Mouse (Mus musculus) lung, postnatal 10 days (tissue): ENCODE measurements around the gene Atp5mpl.
A peak's percentile ranks its signal among the peaks of the same experiment; 100 is the strongest.
"Not testable (repeated sequence)": the region's sequence is repeated elsewhere in the genome, so short reads cannot be mapped to it uniquely, and the experiment has no call there.

Experiments
- DNase-seq: peaks from one replicate; pipeline ENCODE4 v3.0.0; 2021

Gene Atp5mpl

GRCm38 (mm10) chr12:111945765-111946655, 20.8 kb downstream of the Atp5mpl start:
- peak; percentile 42 for DNase-seq

DNA sequence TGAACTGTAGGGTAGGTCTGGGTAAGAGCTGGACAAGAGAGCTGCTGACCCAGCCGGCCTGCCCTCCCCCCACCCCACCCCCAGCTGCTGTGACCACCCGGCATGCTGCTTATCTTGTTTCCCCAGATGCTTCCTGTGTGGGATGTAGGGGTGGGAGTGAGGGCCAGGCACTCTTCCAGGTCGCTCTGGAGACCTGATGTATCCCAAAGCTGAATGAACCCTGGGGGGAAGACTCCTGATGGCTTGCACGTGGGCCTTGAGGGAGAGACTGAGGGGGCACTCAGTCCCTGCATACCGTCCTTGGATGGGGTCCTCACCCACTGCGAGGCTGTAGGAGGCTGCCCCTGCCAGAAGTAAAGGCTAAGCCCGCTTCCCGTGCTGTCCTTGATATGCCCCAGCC, 21.7 kb downstream of the Atp5mpl start:
- peak; percentile 82 for DNase-seq

DNA sequence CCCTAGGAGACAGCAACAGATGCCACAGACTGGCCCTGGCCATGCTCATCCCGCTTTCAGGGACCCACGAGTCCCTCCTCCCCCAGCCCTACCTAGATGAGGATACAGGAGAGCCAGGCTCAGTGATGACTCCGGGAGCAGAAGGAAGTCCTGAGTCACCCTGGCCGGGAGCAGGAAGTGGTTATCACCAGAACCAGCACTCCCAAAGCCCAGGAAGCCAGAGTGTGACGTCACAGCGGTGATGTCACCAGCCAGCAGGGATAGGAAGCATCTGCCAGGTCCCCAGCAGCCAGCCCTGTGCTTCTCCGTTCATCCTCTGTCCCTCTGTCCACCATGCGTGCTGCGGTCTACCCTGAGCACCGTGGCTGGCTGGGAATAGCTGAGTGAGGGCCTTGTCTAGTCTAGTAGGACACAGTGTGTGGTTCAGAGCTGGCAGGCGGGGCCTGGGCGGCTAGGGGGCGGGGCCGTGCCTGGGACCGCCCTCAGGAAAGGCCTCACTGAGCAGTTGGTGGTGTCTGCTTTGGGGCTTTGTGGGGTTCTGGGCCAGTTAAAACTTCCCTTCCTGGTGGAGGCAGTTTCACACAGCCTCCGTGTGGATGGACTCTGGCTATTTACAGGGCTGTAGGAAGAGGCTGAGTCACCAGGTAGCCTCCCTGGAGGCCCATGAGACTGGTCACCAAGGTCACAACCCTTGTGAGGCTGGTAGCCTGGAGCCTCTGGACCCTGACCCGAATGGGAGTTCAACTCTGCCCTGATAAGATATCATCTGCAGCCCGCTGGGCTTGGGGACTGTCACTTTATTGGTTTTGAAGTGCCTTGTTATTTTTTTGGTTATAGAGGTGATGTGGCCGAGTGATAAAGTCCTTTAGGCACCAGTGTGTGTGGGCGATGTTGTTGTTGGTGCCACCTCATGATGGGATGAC, 22.5 kb downstream of the Atp5mpl start:
- DNase-seq, result not testable (repeated sequence)

GRCm38 (mm10) chr12:111943421-111944064, 23.2 kb downstream of the Atp5mpl start:
- DNase-seq, result peak; percentile 46

DNA sequence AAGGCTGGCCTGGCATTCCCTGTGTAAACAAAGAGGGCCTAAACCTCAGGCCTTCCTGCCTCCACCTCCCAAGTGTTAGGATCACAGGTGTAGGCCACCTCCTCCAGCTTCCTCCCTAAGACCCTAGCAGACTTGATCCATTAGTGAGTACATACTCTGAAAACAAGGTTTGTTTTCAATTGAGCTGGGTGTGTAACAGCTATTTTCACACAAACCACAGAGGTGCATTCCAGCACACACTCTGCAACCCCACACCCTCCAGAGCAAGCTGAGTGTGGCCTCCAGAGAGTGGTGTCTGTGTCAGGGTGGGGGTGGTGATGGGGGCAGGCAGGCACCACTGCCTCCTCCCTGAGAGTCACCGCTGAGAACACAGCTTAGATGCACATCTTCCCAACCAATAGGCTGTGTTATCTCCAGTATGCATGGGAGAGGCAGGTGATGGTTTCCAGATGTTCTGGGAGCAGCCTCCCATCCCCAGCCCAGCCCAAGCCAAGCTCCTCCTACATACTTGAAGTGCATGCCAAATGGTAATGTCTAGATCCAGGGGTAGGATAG, 28.1 kb downstream of the Atp5mpl start:
- no peak for DNase-seq

DNA sequence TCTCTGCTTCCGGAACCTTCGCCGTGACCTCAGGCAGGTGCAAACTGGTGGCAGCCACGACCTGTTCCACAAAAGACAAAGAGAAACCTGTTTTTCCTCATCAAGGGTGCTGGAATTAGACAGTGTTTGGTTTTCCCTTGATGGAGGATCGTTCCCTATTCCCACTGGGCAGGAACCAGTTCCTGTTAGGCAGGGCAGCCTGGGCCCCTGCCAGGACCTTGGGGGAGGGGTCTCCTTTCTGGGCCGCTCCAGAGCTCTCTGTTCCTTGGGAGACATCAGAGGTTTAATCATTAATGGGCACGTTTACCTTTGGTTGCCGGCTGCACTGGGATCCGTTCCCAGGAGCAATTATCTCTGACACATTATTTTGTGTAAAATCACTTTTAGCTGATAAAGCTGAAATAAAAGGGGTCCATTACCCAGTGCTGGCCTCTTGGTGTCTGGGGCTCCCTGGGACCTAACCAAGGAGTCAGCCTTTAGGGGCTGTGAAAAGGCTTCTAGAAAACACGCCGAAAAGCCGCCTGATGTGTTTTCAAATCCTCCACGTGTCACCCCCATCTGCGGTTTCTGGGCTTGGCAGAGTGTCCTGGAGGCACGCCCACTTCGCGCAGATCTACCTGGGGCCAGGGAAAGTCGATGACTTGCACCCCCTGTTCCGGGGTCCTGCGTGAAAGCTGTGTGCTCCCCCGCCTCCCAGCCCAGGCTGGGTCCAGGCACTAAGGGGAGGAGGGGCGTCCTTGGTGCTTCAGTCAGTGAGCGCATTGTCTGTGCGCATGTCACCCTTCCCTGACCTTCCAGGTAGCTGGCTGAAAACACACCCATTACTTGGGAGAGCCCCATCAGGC, 29.8 kb downstream of the Atp5mpl start:
- DNase-seq, result peak; percentile 91

GRCm38 (mm10) chr12:111933971-111934370, 32.8 kb downstream of the Atp5mpl start:
- DNase-seq, result no peak

GRCm38 (mm10) chr12:111933032-111933704, 33.6 kb downstream of the Atp5mpl start:
- peak; percentile 86 for DNase-seq

DNA sequence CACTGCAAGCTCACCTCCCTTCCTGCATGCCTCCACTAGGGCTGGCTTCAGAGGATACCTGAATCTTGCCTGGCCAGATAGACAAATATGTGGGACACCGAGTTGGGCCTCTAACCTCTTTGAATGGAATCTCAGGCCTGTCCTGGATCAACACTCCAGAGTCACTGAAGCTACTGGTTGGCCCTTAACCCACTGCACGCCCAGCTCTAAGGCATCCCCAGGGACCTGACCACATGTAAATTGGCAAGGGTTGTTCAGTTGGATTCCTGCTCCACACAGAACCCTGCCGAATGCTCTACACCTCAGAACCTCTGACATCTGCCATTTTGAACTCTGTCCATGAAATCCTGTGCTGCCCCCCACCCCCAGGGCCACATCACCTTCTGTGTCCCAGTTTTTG, 34.3 kb downstream of the Atp5mpl start:
- DNase-seq, result no peak

DNA sequence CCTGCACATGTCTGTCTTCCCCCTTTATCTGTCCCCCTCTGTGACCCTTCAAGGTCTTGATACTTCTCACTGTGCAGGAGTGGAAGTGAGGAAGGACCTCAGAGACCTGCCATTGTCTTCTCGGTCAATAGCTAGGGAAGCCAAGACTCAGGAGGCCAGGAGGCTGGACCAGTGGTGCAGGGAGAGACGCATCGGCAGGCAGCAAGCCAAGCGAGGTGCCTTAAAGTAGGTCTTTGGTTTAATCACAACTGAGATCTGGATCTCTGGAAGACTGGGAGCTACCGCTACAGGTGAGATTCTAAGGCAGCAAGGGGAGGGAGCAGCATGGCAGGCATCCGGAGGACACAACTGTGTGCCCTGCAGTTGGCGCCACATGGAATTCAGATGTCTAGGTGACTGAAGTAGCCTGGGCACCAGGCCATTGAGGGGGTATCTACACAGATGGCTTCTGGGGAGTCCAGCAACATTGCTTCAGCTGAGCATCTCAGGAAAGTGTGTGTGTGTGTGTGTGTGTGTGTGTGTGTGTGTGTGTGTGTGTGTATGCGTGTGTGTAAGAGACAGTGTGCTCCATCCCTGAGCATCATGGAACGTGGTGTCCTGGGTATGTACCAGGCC, 35.3 kb downstream of the Atp5mpl start:
- DNase-seq, result no peak

DNA sequence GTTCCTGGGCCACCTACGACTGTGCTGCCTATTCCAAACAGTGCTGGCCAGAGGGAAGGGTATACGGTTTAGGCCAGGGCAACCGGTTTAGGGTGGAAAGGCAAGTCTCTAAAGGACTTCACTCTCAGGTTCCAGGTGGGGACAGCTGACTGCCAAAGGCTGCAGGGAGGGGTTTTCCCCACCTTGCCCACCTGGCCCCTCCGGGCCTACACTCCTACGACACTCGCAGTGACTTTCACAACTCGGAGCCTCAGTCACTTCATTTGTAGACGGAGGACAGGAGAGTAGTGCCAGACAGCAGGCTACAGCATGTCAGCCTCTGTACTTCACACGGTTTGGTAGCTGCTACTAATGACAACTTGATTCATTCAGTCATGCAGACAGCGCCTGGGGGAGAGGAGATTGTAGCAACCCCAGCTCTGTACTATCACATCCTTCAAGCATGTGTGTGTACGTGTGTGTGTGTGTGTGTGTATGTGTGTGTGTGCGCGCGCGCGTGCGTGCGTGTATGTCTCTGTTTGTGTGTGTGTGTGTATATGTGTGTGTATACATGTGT, 38.3 kb downstream of the Atp5mpl start:
- no peak for DNase-seq

DNA sequence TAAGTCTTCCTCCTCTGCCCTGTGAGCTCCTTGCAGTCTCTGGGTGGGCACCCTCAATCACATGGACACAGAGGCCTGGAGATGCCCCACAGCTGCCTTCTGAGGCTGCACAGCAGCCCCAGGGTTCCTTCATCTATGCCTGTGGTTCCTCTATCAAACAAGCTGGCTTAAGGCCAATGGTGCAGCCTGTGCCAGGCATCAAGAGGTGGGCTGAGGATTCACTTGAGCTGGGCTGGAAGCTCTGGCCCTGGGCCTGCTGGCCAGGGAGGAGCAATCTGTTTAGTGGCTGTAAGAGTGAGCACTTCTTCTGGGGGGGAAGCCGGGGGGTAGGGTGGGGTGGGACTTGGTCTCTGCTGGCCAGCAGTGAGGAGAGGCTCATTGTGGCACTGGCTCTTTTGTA, 39.4 kb downstream of the Atp5mpl start:
- DNase-seq, result peak; percentile 73

GRCm38 (mm10) chr12:111923117-111923516, 43.7 kb downstream of the Atp5mpl start:
- no peak for DNase-seq

DNA sequence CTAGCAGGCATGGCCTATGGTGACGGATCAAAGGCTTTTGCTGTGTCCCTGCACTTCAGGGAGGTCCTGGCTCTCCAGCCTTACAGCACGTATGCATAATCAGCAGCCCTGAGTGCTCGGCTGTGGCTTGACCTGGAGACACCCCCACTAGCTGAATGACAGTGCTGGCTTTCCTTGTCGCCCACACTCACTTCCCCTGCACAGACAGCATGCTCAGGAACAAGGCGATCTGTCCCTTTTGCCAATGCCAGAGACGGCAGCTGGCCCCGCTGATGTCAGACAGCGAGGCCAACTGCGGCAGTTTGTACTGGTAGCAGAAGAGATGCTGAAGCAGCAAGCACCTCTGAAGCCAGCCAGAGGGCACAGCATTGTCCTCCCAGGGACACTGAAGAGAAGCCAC, 46.7 kb downstream of the Atp5mpl start:
- no peak for DNase-seq

DNA sequence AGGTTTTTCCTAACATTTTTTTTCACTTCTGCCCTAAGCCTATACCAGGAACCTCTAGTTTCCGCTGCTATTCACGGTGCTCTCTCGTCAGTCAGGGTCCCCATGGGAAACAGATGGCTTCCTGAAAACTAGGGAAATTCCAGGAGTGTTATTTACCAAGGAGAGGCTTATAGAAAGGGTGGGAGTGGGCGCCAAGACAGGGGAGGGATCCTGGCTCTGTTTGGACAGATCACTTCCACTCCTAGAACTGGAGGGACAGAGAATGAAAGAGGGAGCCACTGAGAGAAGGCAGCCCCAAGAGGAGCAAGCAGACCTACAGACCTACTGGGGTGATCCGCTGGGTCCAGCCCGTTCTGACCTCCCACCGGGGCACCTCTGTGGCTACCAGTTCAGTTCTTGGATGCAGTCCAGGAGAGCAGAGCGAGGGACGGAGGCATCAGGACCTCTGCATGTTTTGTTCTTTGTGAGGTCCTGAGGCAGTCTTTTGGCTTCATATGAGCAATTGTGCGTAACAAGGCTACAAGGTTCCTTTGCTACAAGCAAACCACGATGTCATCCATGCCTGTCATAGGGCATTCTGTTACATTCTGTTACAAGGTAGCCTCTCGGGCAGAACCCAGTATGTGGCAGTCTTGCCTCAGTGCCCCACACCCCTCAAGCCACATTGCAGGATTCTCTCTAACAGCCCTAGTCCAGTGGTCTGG, 50.1 kb downstream of the Atp5mpl start:
- DNase-seq, result no peak

- no peak for DNase-seq
Measured at GRCm38 (mm10) chr12:111915781-111916180, 51.0 kb downstream of the Atp5mpl start.

GRCm38 (mm10) chr12:111914031-111914430, 52.7 kb downstream of the Atp5mpl start:
- DNase-seq, result peak; percentile 44

DNA sequence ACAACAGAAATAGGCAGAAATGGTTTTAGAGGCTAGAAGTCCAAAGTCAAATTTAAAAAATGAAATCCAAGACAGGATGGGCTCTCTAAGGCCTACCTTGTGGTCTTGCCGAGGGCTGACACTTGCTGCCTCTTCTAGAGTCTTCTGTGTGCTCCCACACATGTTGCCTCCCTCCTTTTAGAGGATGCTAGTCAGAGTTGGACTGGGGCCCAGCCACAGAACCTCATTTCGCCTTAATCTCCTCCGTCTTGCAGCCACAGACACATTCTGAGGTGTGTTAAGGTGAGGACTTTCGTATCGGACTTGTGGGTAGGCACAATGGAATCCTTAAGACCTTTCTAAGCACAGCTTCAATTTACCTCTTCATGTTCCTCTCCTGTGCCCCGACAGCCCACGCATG, 54.0 kb downstream of the Atp5mpl start:
- no peak for DNase-seq

DNA sequence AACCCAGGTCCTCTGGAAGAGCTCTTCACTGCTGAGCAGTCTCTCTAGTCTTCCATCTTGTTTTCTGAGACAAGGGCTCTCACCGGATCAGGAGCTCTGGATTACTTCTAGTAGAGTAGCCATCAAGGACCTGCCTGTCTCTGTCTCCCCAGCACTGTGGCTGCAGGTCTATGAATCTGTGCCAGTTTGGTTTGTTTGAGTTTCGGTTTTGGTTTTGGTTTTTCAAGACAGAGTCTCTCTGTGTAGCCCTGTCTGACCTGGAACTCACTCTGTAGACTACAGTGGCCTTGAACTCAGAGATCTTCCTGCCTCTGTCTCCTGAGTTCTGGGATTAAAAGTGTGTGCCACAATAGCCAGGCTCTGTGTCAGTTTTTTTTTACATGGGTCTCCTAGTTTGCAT, 55.0 kb downstream of the Atp5mpl start:
- DNase-seq, result no peak
